Mouse (Mus musculus) erythroid progenitor cell, adult 5-6 weeks (primary cell): ENCODE measurements around the gene Ssr1. TPM values are rescaled to one million over a fixed set of nuclear protein-coding genes. Genes with fewer than 3 reads are reported as not detected.

Source experiments
- ATAC-seq: replicated peaks from 2 replicates; pipeline ENCODE4 v1.8.0; 2016; ENCODE audit warnings: moderate number of reproducible peaks, mild to moderate bottlenecking, moderate TSS enrichment, inconsistent platforms; ENCODE audit not compliant: poor library complexity, low FRiP score, severe bottlenecking
- total RNA-seq, 2 experiments: library from RNA; stranded (forward) in 1 of 2; stranded (reverse) in 1 of 2; fragments of 150-400 nt in 1 of 2; fragments of 186-747, 209-891 nt in 1 of 2; gene quantifications; 2 replicates each; pipeline versions ENCODE4 v1.2.3 to v1.2.4; 2015 to 2017; ENCODE audit warnings: low replicate concordance in 2 of 2

The Ssr1 gene
- total RNA-seq (2015; ENCODE audit: low replicate concordance) (76.0 and 76.3 TPM in 2 replicates), total RNA-seq (2017; ENCODE audit: low replicate concordance) (66.6 and 69.7 TPM in 2 replicates)

DNA sequence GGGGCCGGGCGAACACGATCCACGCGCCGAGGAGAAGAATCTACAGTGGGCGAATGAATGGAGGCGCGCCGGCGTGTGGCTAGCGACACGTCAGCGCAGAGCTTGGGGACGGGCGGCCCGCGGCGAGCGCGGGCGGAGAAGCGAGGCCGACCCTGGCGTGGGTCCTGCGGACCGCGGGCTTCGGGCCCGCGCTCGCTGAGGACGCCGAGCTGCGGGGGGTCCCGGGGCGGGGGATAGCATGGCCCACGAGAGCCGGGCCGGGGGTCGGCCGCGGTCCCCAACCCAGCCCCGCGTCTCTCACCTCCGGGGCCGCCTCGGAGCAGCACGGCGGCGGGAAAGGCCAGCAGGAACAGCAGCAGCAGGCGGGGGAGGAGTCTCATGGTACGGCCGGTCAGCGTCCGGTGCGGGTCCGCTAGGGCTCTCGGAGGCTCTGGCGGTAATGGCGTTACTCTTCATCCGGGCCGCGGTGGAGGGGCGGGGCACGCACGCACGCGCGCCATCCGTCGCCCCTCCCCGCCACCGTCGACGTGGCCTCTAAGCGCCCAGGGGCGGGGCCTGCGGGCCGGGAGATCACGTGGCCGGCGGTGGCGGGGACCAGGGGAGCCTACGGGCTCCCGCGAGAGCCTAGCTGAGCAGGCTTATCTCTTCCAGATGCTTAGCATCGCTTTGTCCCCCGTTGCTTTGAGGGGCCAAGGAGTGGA lies at the start of gene Ssr1:
Ssr1 (minus strand) TSS at position 514 of the 701 bp plus-strand sequence.
- peak; percentile 95 for ATAC-seq

DNA sequence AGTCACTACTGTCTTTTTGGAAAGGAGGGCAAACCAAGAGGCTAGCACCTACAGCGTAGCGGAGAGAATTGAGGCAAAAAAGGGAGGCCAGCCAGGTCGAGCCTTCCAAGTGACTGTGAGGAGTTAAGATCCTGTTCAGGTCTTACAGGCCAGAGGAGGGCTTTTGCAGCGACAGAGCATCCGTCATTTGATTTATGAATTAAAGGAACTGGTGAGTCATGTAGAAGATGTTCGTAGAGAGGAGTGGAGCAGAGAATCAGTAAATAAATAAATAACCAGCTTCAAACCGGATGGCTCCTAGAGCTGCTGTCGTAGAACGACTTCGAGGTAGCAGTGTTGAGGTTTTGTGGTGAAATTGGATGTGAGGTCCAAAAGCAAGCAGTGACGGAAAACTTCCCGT lies 43.8 kb upstream of the Ssr1 start:
- no peak for ATAC-seq

DNA sequence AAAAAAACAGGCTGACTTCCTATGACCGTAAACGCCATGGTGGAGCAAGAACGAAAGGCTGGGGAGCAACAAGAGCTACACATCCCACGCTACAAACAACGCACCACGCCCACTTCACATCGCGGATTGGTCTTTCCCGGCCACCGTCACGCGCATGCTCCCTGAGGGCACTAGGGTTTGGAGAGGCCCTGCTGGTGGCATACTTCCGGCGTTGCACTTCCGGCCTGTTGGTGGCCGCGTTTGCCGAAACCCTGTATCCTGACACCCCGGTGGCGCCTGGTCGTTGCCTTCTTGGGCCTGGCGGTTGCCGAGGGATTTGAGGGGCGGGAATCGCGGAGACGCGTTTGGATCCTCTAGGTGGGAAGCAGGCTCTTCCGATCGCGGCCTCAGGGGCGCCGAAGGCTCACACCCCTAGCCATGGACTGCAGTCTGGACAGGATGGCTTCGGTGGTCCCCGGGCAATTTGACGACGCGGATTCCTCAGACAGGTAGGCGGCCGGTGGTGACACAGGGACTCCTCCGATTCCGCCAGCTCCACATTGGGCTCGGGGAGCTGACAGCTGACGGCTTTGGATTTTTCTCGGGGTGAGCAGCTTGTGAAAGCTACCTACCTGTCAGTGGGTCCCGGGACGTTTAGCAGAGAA lies 43.1 kb upstream of the Ssr1 start, which contains the start of gene Cage1:
Cage1 (minus strand) TSS at position 26 of the 644 bp plus-strand sequence.
- peak; percentile 95 for ATAC-seq

DNA sequence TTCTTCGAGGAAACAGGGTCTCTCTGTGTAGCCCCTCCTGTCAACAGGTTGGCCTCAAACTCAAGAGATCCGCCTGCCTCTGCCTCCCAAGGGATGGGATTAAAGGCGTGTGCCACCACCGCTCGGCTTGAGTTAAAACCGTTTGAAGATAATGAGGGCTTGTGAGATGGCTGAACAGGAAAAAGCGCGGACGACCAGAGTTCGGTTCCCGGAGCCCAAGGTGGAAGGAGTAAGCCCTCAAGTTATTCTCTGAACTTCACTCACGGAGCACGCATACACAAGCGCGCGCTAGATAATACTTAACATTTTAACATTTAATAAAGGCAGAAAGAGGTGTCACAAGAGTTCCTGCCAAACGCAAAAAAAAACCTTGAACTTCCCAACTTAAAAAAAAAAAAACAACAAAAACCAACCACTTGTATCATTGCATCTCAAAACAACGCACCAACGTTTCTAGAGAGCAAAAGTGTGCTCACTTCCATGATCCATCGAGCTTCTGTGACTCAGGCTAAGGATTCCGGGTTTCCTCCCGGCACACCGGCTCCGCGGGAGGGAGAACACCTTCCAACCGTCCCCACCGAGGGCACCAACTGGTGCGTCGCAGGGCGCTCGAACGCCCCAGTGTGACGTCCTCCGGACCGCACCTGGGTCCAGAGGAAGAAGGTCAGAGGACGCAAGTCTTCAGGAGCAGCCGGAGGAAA lies 42.5 kb upstream of the Ssr1 start, which contains the start of gene Riok1:
Riok1 (plus strand) TSS at position 653 of the 701 bp plus-strand sequence.
- ATAC-seq = peak; percentile 88

DNA sequence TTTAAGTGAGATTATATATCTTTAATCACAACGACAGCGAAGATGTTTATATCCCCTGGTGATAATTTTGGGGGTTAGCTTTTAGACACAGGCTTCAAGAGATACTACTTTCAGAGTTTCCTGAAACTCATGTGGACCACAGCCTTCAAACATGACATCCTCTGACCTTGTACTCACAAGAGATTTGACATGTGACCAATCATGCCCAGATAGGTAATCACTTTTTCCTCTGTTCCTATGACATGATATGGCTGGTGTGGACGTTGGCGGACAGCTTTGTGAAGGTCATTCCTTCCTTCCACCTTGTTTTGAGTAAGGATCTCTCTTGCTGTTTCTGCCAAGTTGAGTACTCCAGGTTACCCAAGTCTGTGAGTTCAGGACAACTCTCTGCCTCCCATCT lies 34.4 kb upstream of the Ssr1 start:
- no peak for ATAC-seq

GRCm38 (mm10) chr13:38027618-38028248 lies 33.7 kb upstream of the Ssr1 start:
- ATAC-seq = no peak

DNA sequence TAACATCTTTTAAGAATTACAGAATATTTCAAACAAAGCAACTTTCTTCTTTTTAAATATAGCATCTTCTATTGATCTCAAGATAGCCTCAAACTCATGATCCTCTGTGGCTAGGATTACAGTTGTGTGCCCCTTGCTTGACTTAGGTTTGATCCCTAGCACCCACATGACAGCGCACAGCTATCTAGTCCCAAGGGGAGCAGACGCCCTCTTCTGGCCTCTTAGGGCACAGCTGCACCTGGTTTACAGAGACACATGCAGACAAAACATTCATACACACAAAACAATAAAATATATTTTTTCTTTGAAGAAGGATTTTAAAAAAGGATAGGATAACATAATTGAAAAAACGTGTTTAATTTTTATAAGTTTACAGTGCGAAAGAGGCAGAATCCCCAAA lies 31.9 kb upstream of the Ssr1 start:
- no peak for ATAC-seq

DNA sequence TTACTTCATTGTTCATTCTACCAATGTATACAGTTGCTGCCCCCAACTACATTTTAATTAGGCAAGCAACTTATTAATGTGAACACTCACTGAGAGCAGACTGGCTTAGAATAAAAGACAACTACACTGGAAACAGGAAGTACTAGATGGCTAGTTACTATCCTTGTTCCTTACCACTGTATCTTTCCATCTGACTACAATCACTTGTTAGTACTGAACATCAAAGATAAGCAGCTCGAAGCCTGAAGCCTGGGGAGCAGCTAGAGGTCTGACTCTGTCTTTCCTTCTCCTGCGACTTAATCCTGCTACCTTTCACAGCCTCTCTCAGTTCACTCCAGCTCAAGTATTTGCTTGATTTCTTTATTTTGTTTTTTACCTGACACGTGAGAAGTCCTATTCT lies 24.8 kb upstream of the Ssr1 start:
- no peak for ATAC-seq

DNA sequence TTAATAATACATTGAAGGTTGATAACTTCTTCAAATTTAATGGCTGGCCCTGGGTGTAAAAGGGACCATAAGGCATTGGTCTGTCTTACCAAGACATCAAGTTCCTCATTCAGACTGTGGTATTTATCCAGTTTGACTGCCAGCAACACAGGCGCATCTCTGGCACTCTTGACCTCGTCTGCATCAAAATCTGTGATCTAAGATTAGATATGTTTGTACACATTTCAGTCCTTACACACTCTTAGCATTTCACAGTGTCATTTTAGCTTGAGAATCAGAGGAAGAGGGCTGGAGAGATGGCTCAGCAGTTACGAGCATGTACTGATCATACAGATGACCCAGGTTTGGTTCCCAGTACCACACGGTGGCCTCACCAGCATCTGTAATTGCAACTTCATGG lies 21.6 kb upstream of the Ssr1 start:
- no peak for ATAC-seq

GRCm38 (mm10) chr13:38012436-38012835 lies 18.4 kb upstream of the Ssr1 start:
- no peak for ATAC-seq

- ATAC-seq = peak; percentile 93
Measured at GRCm38 (mm10) chr13:38010444-38010910, 16.5 kb upstream of the Ssr1 start.

DNA sequence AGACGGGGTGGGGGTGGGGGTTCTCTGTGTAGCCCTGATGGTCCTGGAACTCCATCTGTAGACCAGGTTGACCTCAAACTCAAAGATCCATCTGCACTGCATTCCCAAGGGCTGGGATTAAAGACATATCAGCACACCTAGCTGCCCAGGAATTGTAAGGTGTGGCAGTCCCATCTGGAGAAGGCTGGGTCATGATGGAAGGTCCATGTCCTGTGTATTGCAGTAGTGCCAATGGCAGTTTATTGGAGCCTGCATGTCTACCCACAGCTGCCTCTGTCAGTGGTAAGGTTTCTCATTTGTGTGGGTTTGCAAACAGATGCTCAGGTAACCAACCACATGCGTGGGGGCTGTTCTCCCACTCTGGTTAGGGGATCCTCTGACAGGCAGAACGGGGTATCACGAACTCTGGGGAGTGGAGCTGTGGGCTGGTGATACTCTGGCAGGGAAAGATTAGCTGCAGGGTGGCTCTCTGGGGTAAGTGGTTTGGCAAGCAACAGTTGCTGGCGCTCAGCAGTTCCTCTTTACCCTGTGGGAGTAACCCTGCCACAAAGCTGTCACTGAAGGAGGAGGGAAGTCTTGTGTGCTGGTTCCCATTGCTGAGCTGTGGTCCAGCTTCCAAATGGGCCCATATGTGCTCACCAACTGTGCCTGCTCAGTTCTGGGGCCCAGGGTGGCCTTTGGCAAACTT lies 15.8 kb upstream of the Ssr1 start:
- peak; percentile 90 for ATAC-seq

DNA sequence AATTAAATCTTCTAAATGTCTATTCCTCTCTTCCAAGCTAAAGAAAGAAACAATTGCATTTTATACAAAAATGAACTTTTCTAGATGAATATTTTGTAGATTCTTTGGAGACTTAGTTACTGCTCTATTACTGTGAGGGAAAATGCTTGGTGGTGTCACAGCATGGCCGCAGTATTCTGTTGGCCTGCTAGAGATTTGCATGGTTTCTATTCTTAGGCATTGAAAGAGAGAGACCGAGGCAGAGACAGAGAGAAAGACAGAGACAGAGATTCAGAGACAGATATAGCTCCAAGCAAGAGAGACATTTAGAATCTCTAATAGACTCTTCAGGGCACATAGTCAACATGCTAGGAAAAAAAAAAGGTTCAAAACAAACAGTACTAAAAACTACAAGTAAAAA lies 14.0 kb upstream of the Ssr1 start:
- no peak for ATAC-seq

GRCm38 (mm10) chr13:38002461-38002860 lies 8.4 kb upstream of the Ssr1 start:
- no peak for ATAC-seq

- ATAC-seq = peak; percentile 87
Measured at GRCm38 (mm10) chr13:37999713-38000112, 5.7 kb upstream of the Ssr1 start.

GRCm38 (mm10) chr13:37994405-37994749 lies 360 bp upstream of the Ssr1 start:
- peak; percentile 44 for ATAC-seq

GRCm38 (mm10) chr13:37993376-37993703 lies 677 bp downstream of the Ssr1 start:
- ATAC-seq = no peak

- peak; percentile 30 for ATAC-seq
Measured at GRCm38 (mm10) chr13:37992638-37993371, 1.2 kb downstream of the Ssr1 start.

GRCm38 (mm10) chr13:37989701-37990100 lies 4.3 kb downstream of the Ssr1 start:
- no peak for ATAC-seq
